Mouse (Mus musculus): ENCODE measurements at regions not wholly inside any gene's neighbourhood (a gene's known extent, or its start where the extent isn't known, plus 50 kb on each side); places are given as distances from the start of the nearest gene placed in this dataset.
A peak's percentile ranks its signal among the peaks of the same experiment; 100 is the strongest.

- DNase-seq, result peak; percentile 67
These were observed 288.5 kb downstream of the Gm21865 start for GRCm38 (mm10) chrY:40028186-40028585.

Measured in heart, adult 11 months (tissue).